Mouse (Mus musculus) megakaryocyte progenitor cell, adult 5-6 weeks (primary cell): ENCODE data around the gene Ebf1. TPM values are rescaled to one million over a fixed set of nuclear protein-coding genes. Genes with fewer than 3 reads are reported as not detected.
"Not testable (repeated sequence)": the region's sequence is repeated elsewhere in the genome, so short reads cannot be mapped to it uniquely, and the experiment has no call there.

Source experiments
- ATAC-seq: replicated peaks from 2 replicates; pipeline ENCODE4 v1.8.0; 2016; ENCODE audit warnings: mild to moderate bottlenecking, moderate TSS enrichment, inconsistent platforms; ENCODE audit not compliant: poor library complexity
- total RNA-seq, 2 experiments: library from RNA; stranded (forward) in 1 of 2; stranded (reverse) in 1 of 2; fragments of 157-497, 149-512 nt in 1 of 2; fragments of 200-1000 nt in 1 of 2; gene quantifications; 2 replicates each; pipeline versions ENCODE4 v1.2.3 to v1.2.4; 2015 to 2017

Gene Ebf1
- total RNA-seq (2015) (0.02 and 0.29 TPM in 2 replicates), total RNA-seq (2017) (0.24 TPM in 1 of 2 replicates, not detected in the other)

GRCm38 (mm10) chr11:44616788-44617712, at the start of gene Ebf1:
Ebf1 (plus strand) TSS chr11:44617317.
- ATAC-seq: peak; percentile 92

DNA sequence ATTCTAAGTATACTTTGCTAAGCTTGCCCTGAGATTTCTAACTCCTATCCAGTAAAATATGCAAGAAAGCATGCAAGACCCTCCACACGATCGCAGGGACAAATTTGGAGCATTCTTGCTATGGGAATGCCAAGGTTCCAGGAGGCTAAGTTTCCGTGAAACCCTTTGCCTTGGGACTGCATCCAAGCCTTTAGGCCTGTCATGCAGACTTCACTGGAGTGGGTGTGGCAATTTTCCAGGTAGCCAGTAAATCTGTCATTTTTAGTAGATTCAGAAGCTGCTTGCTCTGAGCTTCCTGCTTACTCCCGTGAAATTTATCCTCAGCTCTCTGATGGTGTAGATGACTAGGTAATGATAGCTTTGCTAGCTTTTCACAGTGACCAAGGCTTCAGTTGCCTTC, 46.8 kb upstream of the Ebf1 start:
- ATAC-seq: not testable (repeated sequence)

- ATAC-seq: no peak
Observed at GRCm38 (mm10) chr11:44572781-44573180, 44.3 kb upstream of the Ebf1 start.

- no peak for ATAC-seq
Observed at GRCm38 (mm10) chr11:44573396-44573795, 43.7 kb upstream of the Ebf1 start.

DNA sequence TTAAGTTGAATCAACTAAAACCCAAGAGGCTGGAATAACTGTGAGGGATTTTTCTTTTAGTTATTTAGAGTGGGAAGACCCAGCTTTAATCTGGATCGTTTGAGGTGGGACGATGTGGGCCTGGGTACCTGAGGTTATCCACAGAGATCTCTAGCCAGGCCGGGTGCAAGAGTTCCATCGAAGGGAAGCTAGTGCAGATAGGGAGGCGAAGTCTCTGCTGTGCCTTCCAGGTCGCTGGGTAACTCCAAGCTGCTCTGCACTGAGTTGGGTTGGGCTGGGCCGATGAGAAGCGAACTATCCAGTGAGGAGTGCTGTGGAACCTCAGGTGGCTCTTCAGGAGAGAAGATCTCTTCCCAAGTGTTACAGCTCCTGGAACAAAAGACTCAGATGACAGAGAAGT, 42.7 kb upstream of the Ebf1 start:
- ATAC-seq: no peak

GRCm38 (mm10) chr11:44574820-44575219, 42.3 kb upstream of the Ebf1 start:
- no peak for ATAC-seq

GRCm38 (mm10) chr11:44577911-44578310, 39.2 kb upstream of the Ebf1 start:
- ATAC-seq: no peak

GRCm38 (mm10) chr11:44581277-44581683, 35.8 kb upstream of the Ebf1 start:
- ATAC-seq: peak; percentile 90

GRCm38 (mm10) chr11:44586047-44586696, 30.9 kb upstream of the Ebf1 start:
- peak; percentile 84 for ATAC-seq

DNA sequence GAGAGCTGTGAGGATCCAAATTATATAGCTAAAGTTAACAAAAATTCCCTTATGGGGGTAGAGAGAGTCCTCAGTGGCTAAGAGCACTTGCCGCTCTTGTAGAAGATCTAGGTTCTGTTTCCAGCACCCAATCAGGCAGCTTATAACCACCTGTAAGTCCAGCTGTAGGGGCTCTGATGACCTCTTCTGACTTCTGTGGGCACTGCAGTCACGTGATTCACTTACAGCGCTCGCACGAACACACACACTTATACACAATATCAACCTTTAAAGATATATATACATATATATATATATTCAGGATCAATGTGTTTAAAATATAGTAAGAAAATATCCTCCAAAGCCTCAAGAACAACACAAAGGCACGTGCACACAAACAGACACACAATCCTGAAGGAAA, 24.1 kb upstream of the Ebf1 start:
- no peak for ATAC-seq

DNA sequence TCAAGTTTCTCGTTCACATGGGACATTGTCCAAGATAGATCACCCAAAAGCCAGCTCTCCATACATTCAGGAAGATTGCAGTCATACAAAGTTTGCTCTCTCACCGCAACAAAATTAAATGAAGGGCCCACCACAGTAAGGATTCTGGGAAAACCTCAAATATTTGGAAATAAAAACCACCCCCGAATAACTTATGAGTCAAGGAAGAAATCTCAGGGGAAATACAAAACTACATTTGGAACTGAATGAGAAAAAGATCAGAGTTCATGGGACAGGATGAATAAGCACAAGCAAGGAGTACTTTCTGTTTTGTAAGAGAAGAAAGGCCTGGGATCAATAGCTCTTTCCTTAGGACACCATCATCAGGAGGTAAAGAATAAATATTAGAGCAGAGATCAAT, 22.3 kb upstream of the Ebf1 start:
- ATAC-seq: no peak

- peak; percentile 70 for ATAC-seq
Observed at GRCm38 (mm10) chr11:44606881-44607280, 10.2 kb upstream of the Ebf1 start.

DNA sequence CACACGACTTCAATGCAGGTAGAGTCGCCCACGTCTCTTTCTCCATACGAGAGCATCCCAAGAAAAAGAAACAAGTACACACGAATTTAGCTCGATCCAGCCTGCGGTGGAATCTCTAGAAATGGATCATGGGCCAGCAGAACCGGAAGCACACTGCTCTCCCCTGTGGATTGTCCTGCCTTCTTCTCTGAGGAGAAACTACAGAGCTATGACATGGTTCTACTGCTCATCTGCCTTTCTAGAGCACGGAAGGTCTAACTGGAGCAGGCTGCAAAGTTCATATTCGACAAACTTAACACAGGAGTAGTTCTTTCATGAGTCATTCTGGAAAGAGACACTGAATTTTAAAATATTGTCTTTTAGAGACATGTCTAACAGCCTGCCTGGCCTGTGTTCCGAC, 8.5 kb upstream of the Ebf1 start:
- no peak for ATAC-seq

GRCm38 (mm10) chr11:44610971-44611781, 5.9 kb upstream of the Ebf1 start:
- ATAC-seq: peak; percentile 86

DNA sequence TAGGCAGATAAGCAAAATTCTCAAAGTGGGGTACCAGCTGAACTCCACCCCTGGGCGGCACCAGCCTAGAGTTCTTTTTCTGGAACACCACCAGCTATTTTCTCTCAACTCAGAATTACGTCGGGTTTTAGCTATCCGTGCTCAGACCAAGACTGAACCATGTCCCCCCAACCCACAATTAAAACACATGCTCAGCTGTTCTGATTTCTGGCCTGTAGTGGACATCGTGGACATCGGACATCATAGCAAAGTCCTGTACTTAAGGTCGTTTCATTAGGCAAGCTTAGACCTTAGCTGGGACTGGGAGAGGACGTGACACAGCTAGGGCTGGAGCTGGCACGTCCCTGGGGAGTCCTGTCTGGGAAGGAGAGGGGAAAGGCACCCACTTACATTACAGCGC, 5.0 kb upstream of the Ebf1 start:
- ATAC-seq: no peak

DNA sequence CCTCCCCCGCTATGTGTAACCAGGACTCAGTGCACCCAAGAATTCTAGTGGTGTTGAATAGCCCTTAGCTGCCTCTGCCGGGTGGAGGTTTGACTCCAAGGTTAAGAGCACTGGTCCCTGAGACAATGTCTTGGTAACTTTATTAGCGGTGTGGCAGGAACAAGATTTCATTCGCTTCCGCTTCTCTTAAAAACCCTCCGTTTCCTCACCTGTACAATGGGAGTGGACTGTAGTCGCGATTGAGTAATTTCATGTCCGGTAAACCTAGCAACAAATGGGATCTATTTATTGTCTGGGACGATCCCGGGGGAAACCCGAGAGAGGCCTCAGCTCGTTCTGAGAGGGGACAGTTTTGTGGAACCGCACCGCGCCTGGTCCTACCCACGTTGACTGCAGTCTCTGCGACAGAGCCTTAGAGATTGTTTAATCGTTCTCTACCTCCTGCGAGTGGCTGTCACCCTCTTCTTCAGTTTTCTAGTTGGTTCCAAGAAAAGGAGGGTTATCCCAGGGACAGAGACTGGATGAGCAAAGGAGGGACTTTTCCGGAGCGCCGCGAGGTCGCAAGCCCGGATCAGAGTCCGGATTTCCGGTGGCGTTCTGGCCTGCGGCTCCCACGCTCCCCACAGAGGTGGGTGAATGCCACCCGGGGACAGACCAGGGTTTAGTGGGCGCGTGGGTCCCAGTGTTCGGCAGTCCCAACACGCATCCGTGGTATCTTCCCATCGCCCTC, 4.3 kb upstream of the Ebf1 start:
- ATAC-seq: no peak

GRCm38 (mm10) chr11:44613411-44614180, 3.5 kb upstream of the Ebf1 start:
- ATAC-seq: no peak

DNA sequence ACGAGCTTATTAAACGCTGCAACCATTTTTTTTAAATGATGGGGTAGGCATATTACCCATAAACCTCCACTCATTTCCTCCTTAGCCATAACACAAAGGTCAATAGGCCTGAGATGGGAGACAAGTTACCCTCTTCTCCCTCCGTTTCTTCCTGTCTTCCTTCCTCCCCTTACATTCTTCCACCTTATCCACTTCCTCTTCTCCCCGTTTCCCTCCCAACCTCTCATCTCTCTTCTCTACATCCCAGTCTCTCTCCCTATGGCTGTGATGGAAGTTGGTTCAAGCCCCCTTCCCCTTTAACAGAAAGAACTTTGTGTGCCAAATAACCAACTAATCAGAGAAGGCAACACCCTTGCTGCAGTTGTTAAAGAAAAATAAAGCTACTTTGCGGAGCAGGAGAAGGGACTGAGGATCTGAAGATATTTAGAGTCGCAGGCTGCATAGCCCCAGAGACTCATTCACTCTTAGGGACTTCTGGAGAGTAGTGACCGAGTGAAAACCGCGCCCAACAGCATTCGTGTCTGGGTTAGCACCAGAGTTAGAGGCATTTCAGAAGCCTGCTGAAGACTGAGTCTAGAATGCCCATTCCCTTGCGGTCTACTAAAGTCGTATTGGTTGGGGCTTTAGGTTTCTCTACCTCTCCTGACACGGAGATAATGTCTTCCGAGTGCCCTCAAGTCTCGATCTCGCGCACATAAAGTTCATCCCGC, 884 bp upstream of the Ebf1 start:
- ATAC-seq: no peak
